Mouse (Mus musculus) CD8-positive naive resting alpha-beta T cell, adult 2 months (primary cell): ENCODE data around the gene Chrm3.

Experiments used
- DNase-seq, 2 experiments: peaks; one replicate each; pipeline ENCODE4 v3.0.0; 2022; ENCODE audit warnings: low read depth in 2 of 2, low spot score in 2 of 2

The Chrm3 gene

DNA sequence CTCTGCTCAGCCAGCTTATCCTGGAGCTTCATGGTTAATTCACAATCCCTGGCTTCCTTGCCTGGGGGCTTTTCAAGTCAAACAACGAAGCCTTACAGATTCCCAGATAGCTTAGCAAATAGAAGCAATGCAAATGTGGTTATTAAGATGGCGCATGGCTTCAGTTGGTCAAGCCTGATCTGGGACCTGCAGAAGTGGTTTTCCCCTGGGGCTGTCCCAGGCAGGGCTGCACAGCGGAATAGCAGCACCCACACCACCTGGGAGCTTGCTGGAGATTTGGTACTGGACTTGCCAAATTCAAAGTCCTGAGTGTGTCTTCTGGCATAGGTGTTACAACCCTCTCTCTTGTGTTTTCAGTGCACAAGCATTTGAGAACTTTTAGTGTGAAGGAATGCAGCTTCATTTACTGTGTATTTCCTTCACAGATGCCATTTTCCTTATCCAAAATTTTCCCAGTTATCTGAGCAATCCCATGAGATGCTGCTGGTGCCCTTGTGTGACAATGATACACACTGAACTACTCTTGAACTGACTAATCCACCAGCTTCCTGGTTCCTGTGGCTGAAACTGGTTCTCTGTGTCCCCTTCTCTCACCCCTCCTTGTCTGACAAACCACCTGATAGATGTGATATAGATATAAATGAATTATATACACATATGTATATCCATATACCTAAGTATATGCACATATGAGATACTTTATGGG is 461.8 kb downstream of the Chrm3 start:
- DNase-seq: no peak

DNA sequence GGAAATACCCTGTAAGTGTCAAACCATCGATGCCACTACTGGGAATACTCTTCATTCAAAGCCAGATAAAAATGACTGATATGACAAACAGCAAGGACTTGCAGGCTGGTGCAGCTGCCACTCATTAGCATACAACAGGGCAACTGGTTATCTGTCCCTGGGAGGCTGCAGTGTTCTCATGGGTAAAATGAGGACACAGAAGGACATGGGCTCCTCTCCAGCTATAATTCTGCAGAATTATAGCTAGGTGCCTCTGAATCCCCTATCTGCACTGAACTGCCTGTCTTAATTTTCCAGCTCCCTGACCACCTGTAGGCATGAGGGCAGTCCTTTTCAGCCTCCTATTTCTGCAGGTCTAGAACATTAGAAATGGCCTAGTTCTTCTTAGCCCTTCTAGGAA is 463.4 kb downstream of the Chrm3 start:
- no peak for DNase-seq

DNA sequence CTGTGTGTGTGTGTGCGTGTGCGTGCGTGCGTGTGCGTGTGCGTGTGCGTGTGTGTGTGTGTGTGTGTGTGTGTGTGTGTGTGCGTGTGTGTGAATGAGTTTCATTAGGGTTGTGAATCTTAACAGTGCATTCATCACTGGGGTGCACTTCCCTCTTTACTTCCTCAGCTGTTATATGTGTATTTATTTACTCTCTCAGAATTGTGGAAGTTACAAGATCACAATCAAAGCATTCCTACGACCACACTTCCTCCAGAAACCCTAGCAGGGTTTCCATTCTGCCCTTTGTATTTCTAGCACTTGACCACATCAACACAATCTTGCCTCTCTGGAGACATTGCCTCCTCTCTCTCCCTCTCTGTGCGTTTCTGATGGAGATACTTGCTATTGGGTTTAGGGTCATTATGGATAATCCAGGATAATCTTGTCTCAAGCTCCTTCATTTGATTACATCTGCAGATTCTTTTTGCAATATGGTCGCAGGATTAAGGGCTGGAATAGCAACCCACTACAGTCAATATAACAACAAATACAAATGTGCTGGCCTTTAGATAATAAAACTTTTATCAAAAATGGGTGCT is 465.5 kb downstream of the Chrm3 start:
- no peak for DNase-seq

DNA sequence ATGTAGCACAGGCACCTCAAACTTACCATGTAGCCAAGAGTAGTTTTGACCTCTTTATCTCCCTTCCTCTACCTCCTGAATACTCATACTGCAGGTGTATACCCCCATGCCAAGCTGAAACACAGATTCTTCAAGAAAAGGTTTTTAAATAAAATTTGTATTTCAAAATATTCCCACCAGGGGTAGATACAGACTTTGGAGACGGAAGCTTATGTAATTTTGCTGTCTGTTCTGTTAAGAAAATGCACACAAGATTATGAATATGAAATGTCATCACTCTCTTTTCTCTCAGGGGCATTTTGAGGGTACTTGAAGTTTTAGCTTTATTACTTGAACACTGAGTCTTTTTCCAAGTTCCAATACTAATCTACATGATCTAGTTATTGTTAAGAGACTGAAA is 469.6 kb downstream of the Chrm3 start:
- DNase-seq: no peak

DNA sequence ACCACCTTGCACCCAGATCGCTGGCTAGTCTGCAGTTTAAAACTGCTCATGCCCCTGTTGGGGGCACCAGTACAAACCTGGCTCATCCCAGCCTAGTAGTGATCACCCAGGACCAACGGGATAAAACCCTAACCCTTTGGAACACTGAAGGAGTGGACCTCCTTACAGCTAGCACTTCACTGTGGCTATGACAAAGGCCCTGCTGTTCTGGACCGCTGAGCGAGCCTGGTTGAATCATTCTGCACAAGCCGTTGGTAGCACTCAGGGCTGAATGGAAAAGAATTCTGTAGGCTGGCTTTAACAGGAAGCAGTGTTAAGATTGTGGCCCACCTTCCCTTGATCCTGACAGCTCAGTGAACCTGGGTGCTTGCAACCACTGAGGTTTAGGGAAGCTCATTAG is 470.2 kb downstream of the Chrm3 start:
- no peak for DNase-seq

DNA sequence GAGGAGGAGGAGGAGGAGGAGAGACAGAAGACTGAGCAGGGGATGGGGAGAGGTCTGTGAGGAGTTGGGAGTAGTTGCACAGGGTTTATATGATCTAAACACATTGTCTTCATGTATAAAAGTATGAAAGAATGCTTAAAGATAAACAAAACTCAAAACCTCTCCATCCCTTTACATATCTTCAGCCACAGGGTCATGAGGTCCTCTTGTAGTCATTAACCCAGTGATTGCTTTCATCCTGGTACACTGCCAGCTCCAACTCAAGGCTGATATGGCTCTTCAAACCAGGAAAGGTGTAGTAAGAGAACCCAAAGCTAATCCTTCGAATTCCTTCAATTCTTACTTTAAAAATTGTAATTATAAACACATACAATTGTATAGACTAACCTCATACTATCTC is 470.7 kb downstream of the Chrm3 start:
- no peak for DNase-seq

DNA sequence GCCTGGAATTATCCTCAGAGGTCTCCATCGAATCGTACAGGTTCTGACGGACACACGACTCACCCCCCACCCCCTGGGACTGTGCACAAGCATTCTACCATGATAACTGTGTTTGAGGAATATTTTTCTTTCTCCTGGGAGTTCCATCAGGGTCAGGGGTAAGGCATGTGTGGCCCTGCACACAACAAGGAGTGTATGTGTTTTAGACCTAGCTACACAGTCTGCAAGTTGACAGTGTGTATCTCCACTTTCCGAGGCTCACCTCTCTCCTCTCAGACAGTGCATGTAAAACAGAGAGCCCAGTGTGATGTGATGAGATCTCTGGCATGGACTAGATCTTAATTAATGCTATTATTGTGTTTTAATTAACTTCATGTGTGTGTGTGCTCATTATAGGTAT is 472.4 kb downstream of the Chrm3 start:
- no peak for DNase-seq

DNA sequence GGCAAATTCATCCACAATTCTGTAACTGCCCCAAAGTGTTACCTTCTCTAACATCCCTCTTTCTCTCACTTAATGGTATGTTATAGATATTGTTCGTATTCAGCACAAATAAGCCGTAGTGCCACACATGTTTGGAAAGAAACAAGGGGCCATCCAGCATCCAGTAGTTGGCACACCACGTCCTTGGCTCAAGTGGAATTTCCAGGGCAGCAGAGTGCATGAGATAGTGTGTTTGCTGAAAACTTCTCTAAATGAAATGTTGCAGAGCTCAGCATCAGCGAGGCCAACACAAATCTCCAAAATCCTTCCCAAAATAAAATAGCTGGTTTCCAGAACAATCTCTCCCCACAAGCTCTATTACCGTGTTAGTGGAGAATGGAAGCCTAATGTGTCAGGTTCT is 473.4 kb downstream of the Chrm3 start:
- DNase-seq: no peak

DNA sequence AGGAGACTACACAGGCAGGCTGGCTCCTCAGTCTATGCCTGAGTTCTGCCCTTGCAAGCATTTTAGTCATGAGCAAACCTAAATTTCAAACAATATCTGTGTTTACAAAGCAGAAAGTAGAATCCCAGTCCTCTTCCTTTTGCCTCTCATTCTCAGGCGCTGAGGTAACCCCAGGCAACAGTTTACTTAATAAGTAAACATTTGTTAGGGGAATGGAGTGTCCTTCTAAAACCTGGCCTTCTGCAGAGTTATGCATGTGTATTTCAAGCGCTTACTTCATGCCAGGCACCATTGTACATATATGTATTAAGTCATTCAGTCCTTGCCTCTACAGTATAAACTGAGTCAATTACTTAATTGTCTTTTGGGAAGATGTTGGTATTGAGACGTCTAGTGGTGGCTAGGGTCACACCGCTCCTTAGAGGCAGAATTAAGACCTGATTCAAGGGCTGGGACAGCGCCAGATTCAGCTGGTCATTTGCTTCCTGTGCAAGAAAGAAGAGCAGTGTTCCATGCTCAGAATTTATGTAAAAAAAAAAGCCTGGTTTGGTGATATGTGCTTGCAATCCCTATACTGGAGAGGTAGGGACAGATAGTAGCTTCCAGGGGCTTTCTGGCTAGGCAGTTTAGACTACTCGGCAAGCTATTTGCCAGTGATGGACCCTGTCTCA is 474.0 kb downstream of the Chrm3 start:
- no peak for DNase-seq

DNA sequence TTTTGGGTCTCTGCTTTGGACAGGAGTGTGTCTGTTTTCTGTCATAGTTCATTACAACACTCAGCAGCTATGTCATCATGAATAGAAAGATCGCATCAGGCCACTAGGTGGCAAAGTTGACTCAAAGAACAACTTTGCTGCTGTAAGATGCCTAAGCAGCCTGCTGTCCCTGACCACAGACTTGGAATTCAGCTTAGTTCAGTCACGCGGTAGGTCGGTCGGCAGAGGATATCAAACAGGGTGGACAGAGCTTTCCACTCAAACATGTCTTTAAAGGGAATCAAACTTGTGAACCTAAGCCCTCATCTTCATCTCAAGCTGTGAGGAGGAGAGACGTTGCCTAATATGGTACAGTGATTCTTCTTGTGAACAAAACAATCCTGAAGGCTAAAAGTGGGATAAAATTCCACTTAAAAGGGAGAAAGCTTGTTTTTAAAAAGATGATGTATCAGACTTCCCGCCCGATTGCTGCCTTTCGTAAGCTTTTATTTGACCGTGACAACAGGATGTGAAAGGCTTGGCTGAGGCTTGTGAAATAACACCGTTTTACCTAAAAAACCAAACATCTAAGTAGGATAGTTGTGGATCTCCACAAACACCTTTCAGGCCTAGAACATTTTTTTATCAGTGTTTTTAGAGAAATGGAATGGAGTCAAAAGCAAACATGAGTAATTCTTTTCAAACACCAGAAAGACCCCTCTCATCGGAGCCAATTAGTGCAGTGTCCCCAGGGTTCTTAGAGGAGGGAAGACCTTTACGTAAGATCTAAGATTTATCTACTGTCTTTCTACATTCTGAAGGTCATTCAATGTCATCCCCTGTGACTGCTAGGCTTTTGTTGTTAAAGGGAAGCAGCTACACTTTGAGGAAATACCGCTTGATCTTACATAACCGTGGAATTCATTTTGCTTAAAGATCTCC is 478.0 kb downstream of the Chrm3 start:
- DNase-seq: peak; percentile 7 to 29

DNA sequence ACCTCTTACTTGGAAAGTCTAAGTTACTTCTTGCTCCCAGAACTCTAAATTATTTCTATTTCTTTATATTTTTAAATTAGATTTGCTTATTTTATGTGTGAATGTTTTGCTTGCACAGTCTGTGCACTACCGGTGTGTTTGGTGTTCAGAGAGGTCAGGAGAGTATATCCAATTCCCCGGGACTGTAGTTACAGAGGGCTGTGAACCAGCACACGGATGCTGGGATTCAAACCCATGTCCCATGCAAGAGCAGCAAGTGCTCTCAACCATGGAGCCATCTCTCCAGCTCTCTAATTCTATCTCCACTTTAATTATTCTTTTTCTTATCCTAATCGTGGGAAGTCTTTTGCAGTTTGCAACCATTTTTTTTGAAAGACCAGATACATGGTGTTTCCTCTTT is 478.7 kb downstream of the Chrm3 start:
- DNase-seq: no peak

DNA sequence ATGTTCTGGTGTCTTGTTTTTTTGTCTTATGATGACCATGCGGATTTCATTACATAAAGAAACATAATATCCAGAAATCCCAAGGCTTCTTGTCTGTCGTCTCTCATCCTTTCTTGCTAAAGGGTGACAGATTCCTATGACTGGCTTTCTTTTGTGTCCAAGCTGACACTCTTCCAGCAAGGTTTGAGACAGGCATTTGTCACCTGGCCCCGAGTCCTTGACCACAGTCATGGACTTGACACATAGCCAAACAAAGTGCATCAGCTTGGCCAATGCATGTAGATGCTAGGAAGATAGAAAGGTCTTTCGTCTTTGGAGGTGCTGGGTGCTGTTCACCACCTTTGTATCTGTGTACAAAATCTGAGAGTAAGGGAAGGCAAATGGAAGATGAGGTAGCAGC is 480.2 kb downstream of the Chrm3 start:
- no peak for DNase-seq

DNA sequence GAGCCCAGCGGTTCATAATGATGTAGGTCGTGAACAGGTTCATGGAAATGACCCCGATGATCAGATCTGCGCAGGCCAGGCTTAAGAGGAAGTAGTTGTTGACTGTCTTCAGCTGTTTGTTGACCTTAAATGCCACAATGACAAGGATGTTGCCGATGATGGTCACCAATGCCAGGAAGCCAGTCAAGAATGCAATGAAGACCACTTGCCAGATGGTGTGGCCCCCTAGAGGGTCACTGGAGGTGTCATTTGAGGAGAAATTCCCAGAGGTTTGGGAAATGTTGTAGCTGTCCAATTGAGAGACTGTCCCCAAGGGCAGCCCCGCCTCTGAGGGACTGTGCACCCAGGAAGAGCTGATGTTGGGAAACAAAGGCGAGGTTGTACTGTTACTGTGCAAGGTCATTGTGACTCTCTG is 482.0 kb downstream of the Chrm3 start:
- no peak for DNase-seq

DNA sequence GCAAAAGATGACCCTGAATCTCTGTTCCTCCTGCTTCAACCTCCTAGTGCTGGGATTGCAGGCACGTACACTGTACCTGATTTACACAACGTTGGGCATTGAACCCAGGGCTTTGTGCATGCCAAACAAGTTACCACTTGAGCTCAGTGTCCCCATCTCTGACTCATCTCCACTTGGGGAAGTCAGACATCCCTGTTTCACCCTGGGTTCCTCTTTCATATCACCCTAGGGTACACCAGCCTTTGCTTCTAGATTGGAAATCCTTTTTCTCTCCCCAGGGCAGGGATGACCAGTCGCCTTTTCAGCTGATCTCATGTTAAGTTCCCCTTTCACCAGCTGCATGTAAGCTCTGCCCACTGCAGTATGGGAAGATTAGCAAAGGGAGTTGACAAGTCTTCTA is 487.3 kb downstream of the Chrm3 start:
- no peak for DNase-seq

DNA sequence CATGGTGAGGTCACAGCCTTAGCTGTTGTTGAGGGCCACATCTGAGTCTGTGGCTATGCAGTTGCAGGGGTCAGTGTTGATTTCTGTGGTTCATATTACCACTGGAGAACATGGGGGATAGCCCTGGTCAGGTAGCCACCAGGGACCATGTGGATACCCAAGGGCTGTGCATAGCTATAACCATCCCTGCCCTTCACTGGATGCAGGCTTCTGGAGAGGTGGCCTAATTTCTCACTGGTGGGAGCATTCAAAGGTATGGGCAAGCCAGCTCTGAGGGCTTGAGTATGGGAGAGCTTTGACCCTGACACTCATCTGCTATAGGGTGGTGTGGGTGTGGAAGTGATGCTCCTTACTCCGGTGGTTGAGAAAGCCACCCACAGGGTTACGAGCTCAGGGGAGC is 494.5 kb downstream of the Chrm3 start:
- no peak for DNase-seq

DNA sequence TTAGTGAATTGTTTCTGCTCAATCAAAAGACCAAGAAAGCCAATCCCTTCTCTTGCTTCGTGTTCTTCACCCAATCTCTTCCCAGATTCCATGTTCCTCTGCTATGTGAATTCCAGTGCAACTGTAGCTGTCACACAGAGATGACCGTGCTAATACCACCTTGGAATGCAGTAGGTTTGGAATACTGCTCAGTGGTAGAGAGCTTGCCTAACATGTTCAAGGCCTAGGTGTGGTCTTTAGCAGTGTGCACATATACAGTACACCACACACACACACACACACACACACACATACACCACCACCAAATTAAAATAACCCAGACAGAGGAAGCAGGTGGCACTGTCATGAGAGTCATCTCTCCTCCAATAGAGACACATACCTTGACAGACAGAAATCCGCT is 513.1 kb downstream of the Chrm3 start:
- no peak for DNase-seq

DNA sequence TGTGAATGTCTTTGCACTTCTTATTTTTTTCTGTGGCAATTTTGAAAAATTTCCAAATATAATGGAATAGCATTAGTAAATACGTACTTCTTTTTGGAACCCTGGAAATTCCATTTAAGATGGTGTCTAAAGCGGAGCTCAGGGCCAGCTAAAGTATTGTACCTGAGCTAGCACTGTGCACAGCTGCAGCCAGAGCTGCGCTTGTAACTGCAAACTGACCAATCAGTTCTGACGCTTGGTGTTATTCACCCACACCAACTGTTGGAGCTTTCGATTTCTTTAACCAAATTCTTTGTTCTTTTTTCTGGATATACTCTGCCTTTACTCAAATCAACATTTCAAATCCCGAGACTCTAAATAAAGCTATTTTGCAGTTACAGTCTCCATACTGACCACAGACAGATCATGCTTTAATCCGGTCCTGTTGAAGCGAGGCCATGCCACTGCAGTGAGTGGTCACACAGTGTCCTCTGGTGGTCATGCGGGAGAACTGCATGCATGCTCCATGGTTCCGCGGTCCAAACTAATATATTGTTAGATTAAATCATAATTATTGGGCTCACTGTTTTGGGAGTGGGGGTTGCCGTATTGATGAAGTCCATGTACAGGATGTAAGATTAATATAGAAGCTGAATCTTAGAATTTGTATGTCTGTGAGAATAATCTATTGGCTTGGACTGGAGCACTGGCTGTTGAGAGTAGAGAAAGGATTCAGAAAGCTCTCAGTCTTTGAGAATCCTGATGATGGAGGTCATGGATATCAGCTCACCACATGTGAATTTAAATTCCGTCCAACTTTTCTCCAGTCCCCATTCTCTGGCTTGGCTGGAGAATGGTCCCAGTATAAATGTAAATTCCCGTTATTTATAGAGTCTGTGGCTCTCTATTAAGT is 513.9 kb downstream of the Chrm3 start:
- DNase-seq: peak; percentile 27 to 37

DNA sequence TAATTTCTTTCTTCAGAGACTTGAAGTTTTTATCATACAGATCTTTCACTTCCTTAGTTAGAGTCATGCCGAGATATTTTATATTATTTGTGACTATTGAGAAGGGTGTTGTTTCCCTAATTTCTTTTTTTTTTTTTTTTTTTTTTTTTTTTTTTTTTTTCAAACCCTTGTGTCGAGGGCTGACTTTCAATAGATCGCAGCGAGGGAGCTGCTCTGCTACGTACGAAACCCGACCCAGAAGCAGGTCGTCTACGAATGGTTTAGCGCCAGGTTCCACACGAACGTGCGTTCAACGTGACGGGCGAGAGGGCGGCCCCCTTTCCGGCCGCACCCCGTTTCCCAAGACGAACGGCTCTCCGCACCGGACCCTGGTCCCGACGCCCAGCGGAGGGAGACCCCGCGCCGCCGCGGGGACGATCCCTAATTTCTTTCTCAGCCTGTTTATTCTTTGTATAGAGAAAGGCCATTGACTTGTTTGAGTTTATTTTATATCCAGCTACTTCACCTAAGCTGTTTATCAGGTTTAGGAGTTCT is 526.4 kb downstream of the Chrm3 start:
- peak; percentile 71 to 79 for DNase-seq

DNA sequence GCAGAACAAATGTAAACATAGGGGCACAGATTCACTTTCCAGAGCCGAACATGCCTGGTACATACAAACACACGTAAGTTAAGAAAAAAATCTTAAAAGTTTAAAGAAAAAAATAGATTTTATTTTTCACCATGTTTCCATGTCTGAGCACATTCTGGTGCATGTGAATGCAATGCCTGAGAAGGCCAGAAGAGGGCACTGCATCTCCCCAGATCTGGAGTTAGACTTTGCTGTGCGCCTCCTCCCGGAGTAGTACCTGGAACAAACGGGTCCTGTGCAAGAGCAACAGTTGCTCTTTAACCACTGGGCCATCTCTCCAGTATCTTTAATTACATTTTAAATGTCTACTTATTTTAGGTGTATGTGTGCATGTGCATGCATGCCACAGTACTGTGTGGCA is 534.4 kb downstream of the Chrm3 start:
- peak; percentile 18 to 45 for DNase-seq
